Mouse (Mus musculus): ENCODE results near the gene Ntn3. TPM values are rescaled to one million over a fixed set of nuclear protein-coding genes. Genes with fewer than 3 reads are reported as not detected.

Ntn3 gene
- polyA plus RNA-seq (2015; fragmentation: Nextera tagmentation; extraction: Ambion mirVana): 3.3 and 4.6 TPM in 2 replicates

GRCm38 (mm10) chr17:24209043-24209915, at the start of gene Ntn3:
Gene Ntn3 (minus strand): TSS chr17:24209531.
- Histone ChIP-seq H3K4me2 (replicated peaks) (peak within 1 kb of the TSS; percentile 80), H3K4me1 (replicated peaks) (peaks cover 75% of the 10 kb centered on the region)
- WGBS: under 1% methylated on average over 42 of the region's 43 CpGs

GRCm38 (mm10) chr17:24258981-24259380, 49.6 kb upstream of the Ntn3 start:
- no peaks in the 10 kb centered on the region for H3K36me3 ChIP-seq
- no peaks in the 10 kb centered on the region for H3K9me3 ChIP-seq
- H3K27ac ChIP-seq: no peak overlapping the region
- H3K27me3 ChIP-seq: no peaks in the 10 kb centered on the region
- no peak overlapping the region for H3K4me3 ChIP-seq (replicated peaks)
- WGBS: 75% methylated on average over 4 of the region's 4 CpGs
- H3K4me2 ChIP-seq (replicated peaks): no peak overlapping the region
- ATAC-seq: no peak
- no peak overlapping the region for H3K9ac ChIP-seq (replicated peaks)
- H3K4me1 ChIP-seq (replicated peaks): no peaks in the 10 kb centered on the region

More at GRCm38 (mm10) chr17:24209043-24209915, at the start of gene Ntn3:
- H3K9ac ChIP-seq (replicated peaks): peak within 1 kb of the TSS; percentile 78
- H3K27ac ChIP-seq: peak within 1 kb of the TSS; percentile 80
- H3K36me3 ChIP-seq: no peaks in the 10 kb centered on the region
- peaks cover 21% of the 10 kb centered on the region for H3K27me3 ChIP-seq
- peak; percentile 26 for ATAC-seq
- no peaks in the 10 kb centered on the region for H3K9me3 ChIP-seq
- peak within 1 kb of the TSS; percentile 69 for H3K4me3 ChIP-seq (replicated peaks)

- H3K27ac ChIP-seq: no peak overlapping the region
- no peak for ATAC-seq
These were observed 43.0 kb upstream of the Ntn3 start for GRCm38 (mm10) chr17:24252329-24252728.

GRCm38 (mm10) chr17:24251320-24252069, 42.2 kb upstream of the Ntn3 start, which contains the start of gene Ccnf:
Gene Ccnf (minus strand): TSS chr17:24251484.
- Histone ChIP-seq H3K27me3 (no peaks in the 10 kb centered on the region), H3K4me2 (replicated peaks) (peak within 1 kb of the TSS; percentile 82), H3K9ac (replicated peaks) (peak within 1 kb of the TSS; percentile 88), H3K27ac (peak within 1 kb of the TSS; percentile 77), H3K4me3 (replicated peaks) (peak within 1 kb of the TSS; percentile 81), H3K4me1 (replicated peaks) (peaks cover 17% of the 10 kb centered on the region), H3K9me3 (no peaks in the 10 kb centered on the region), H3K36me3 (peaks cover 16% of the 10 kb centered on the region)
- peak; percentile 100 for ATAC-seq
- WGBS: under 1% methylated on average over 48 of the region's 48 CpGs

More at GRCm38 (mm10) chr17:24252329-24252728, 43.0 kb upstream of the Ntn3 start:
- Histone ChIP-seq H3K4me3 (replicated peaks) (no peak overlapping the region), H3K27me3 (no peaks in the 10 kb centered on the region), H3K36me3 (peaks cover 13% of the 10 kb centered on the region), H3K9ac (replicated peaks) (no peak overlapping the region), H3K4me1 (replicated peaks) (peaks cover 17% of the 10 kb centered on the region), H3K4me2 (replicated peaks) (peak overlapping the region; percentile 82; the same call in 1 of the 2 replicates), H3K9me3 (no peaks in the 10 kb centered on the region)
- WGBS: 96% methylated on average over 2 of the region's 2 CpGs

- peak overlapping the region; percentile 82 for H3K4me2 ChIP-seq (replicated peaks)
- peak overlapping the region; percentile 71 for H3K27ac ChIP-seq
- peak overlapping the region; percentile 81 for H3K4me3 ChIP-seq (replicated peaks)
- peaks cover 18% of the 10 kb centered on the region for H3K36me3 ChIP-seq
- WGBS: under 1% methylated on average over 32 of the region's 32 CpGs
- no peak for ATAC-seq
- H3K27me3 ChIP-seq: no peaks in the 10 kb centered on the region
- peaks cover 17% of the 10 kb centered on the region for H3K4me1 ChIP-seq (replicated peaks)
- H3K9me3 ChIP-seq: no peaks in the 10 kb centered on the region
- H3K9ac ChIP-seq (replicated peaks): peak overlapping the region; percentile 88
These were observed 41.6 kb upstream of the Ntn3 start for GRCm38 (mm10) chr17:24250988-24251319.

GRCm38 (mm10) chr17:24248641-24249040, 39.3 kb upstream of the Ntn3 start:
- peaks cover 36% of the 10 kb centered on the region for H3K36me3 ChIP-seq
- no peak overlapping the region for H3K4me3 ChIP-seq (replicated peaks)
- ATAC-seq: no peak
- 97% methylated on average over 2 of the region's 2 CpGs for WGBS
- no peak overlapping the region for H3K4me2 ChIP-seq (replicated peaks)
- no peak overlapping the region for H3K27ac ChIP-seq
- H3K4me1 ChIP-seq (replicated peaks): peaks cover 17% of the 10 kb centered on the region
- H3K9ac ChIP-seq (replicated peaks): no peak overlapping the region
- H3K9me3 ChIP-seq: no peaks in the 10 kb centered on the region
- no peaks in the 10 kb centered on the region for H3K27me3 ChIP-seq

GRCm38 (mm10) chr17:24244061-24244460, 34.7 kb upstream of the Ntn3 start:
- ATAC-seq: no peak
- 98% methylated on average over 8 of the region's 8 CpGs for WGBS
- no peaks in the 10 kb centered on the region for H3K9me3 ChIP-seq
- H3K27ac ChIP-seq: no peak overlapping the region
- H3K27me3 ChIP-seq: no peaks in the 10 kb centered on the region
- H3K36me3 ChIP-seq: peaks cover 77% of the 10 kb centered on the region
- H3K4me2 ChIP-seq (replicated peaks): no peak overlapping the region
- H3K4me3 ChIP-seq (replicated peaks): no peak overlapping the region
- no peaks in the 10 kb centered on the region for H3K4me1 ChIP-seq (replicated peaks)
- H3K9ac ChIP-seq (replicated peaks): no peak overlapping the region

- no peak overlapping the region for H3K9ac ChIP-seq (replicated peaks)
- ATAC-seq: no peak
- peaks cover 80% of the 10 kb centered on the region for H3K36me3 ChIP-seq
- no peaks in the 10 kb centered on the region for H3K9me3 ChIP-seq
- H3K27me3 ChIP-seq: no peaks in the 10 kb centered on the region
- H3K4me1 ChIP-seq (replicated peaks): no peaks in the 10 kb centered on the region
- no peak overlapping the region for H3K4me2 ChIP-seq (replicated peaks)
- no peak overlapping the region for H3K4me3 ChIP-seq (replicated peaks)
- 87% methylated on average over 4 of the region's 4 CpGs for WGBS
- H3K27ac ChIP-seq: no peak overlapping the region
These were observed 34.1 kb upstream of the Ntn3 start for GRCm38 (mm10) chr17:24243311-24243969.

- Histone ChIP-seq H3K36me3 (peaks cover 91% of the 10 kb centered on the region), H3K4me1 (replicated peaks) (no peaks in the 10 kb centered on the region)
These were observed 27.6 kb upstream of the Ntn3 start for GRCm38 (mm10) chr17:24236921-24237320.

GRCm38 (mm10) chr17:24236479-24236878, 27.1 kb upstream of the Ntn3 start:
- Histone ChIP-seq H3K9ac (replicated peaks) (no peak overlapping the region), H3K4me1 (replicated peaks) (no peaks in the 10 kb centered on the region), H3K27ac (no peak overlapping the region), H3K4me3 (replicated peaks) (no peak overlapping the region), H3K27me3 (no peaks in the 10 kb centered on the region), H3K36me3 (peaks cover 89% of the 10 kb centered on the region), H3K4me2 (replicated peaks) (no peak overlapping the region), H3K9me3 (no peaks in the 10 kb centered on the region)
- WGBS: 97% methylated on average over 1 of the region's 1 CpGs
- no peak for ATAC-seq

More at GRCm38 (mm10) chr17:24236921-24237320, 27.6 kb upstream of the Ntn3 start:
- H3K9me3 ChIP-seq: no peaks in the 10 kb centered on the region
- H3K9ac ChIP-seq (replicated peaks): no peak overlapping the region
- ATAC-seq: no peak
- WGBS: 96% methylated on average over 7 of the region's 7 CpGs
- no peaks in the 10 kb centered on the region for H3K27me3 ChIP-seq
- no peak overlapping the region for H3K4me3 ChIP-seq (replicated peaks)
- no peak overlapping the region for H3K4me2 ChIP-seq (replicated peaks)
- no peak overlapping the region for H3K27ac ChIP-seq

GRCm38 (mm10) chr17:24227941-24228340, 18.6 kb upstream of the Ntn3 start:
- Histone ChIP-seq H3K36me3 (peaks cover 89% of the 10 kb centered on the region), H3K27me3 (no peaks in the 10 kb centered on the region), H3K4me3 (replicated peaks) (no peak overlapping the region), H3K9ac (replicated peaks) (no peak overlapping the region; the same call in 1 of the 2 replicates), H3K9me3 (no peaks in the 10 kb centered on the region), H3K27ac (no peak overlapping the region), H3K4me1 (replicated peaks) (no peaks in the 10 kb centered on the region), H3K4me2 (replicated peaks) (no peak overlapping the region)
- 91% methylated on average over 7 of the region's 7 CpGs for WGBS
- no peak for ATAC-seq

All from midbrain, embryonic 13.5 days (tissue).